Mouse (Mus musculus) limb, embryonic 14.5 days (tissue): Measurements from ENCODE around the gene Gm10842. TPM values are rescaled to one million over a fixed set of nuclear protein-coding genes. Genes with fewer than 3 reads are reported as not detected.

Source experiments
- ATAC-seq: fragments of 200-750 bp; cut with Nextera tagmentation; 2 replicates; pipeline ENCODE4 v1.8.0; 2017; ENCODE audit warnings: low read depth, moderate number of reproducible peaks, moderate TSS enrichment; ENCODE audit not compliant: low FRiP score
- DNase-seq: peaks from one replicate; pipeline ENCODE4 v3.0.0-alpha.2; 2015; ENCODE audit warnings: low spot score
- H3K27ac ChIP-seq: fragments of 300-500 bp; sonication (generic); replicated peaks from 2 replicates; pipeline ENCODE4 v1.5.1; 2014; ENCODE audit warnings: low read depth, mild to moderate bottlenecking, low read length, moderate library complexity, mixed read lengths
- H3K27me3 ChIP-seq: fragments of 300-500 bp; sonication (generic); 2 replicates; pipeline ENCODE4 v1.6.1; 2014; ENCODE audit warnings: low read length, mixed read lengths; ENCODE audit not compliant: control insufficient read depth, insufficient read depth
- H3K36me3 ChIP-seq: fragments of 300-500 bp; sonication (generic); 2 replicates; pipeline ENCODE4 v1.6.1; 2014; ENCODE audit warnings: mild to moderate bottlenecking, low read length, moderate library complexity, mixed read lengths; ENCODE audit not compliant: control insufficient read depth, insufficient read depth
- H3K4me1 ChIP-seq: fragments of 300-500 bp; sonication (generic); 2 replicates; pipeline ENCODE4 v1.6.1; 2014; ENCODE audit warnings: antibody characterized with exemption, low read length, mixed read lengths; ENCODE audit not compliant: control insufficient read depth, insufficient read depth
- H3K4me2 ChIP-seq: fragments of 300-500 bp; sonication (generic); replicated peaks from 2 replicates; pipeline ENCODE4 v1.6.1; 2014; ENCODE audit warnings: low read depth, mild to moderate bottlenecking, low read length, moderate library complexity; ENCODE audit not compliant: severe bottlenecking
- H3K4me3 ChIP-seq: fragments of 300-500 bp; sonication (generic); replicated peaks from 2 replicates; pipeline ENCODE4 v1.5.1; 2014; ENCODE audit warnings: low read length
- H3K9ac ChIP-seq: fragments of 300-500 bp; sonication (generic); 2 replicates; pipeline ENCODE4 v1.6.1; 2014; ENCODE audit warnings: mild to moderate bottlenecking, low read depth, low read length, moderate library complexity; ENCODE audit not compliant: severe bottlenecking
- H3K9me3 ChIP-seq: fragments of 300-500 bp; sonication (generic); 2 replicates; pipeline ENCODE4 v1.6.1; 2016; ENCODE audit warnings: low read length; ENCODE audit not compliant: control insufficient read depth
- POLR2A ChIP-seq: fragments of 200-500 bp; IDR thresholded peaks from 2 replicates; pipeline ENCODE4 v1.8.0; 2012; ENCODE audit warnings: inconsistent platforms, mild to moderate bottlenecking, moderate library complexity, borderline replicate concordance; ENCODE audit not compliant: insufficient read depth, insufficient read length; ENCODE audit errors: extremely low read depth
- WGBS: fragments of 180-500 bp; shearing (Covaris S2); extraction: QIAGEN DNeasy Blood & Tissue Kit; methylation state at CpG from one replicate; pipeline ENCODE4 v1.1.7; 2014; 5-methylcytosine and 5-hydroxymethylcytosine counted together
- polyA plus RNA-seq, 2 experiments: library from polyadenylated mRNA; depleted of rRNA in 1 of 2; stranded (reverse) in 1 of 2; unstranded in 1 of 2; fragments of >200 nt; fragmentation: Nextera tagmentation in 1 of 2; extraction: Ambion mirVana in 1 of 2; gene quantifications; 2 replicates each; pipeline versions ENCODE4 v1.2.1 to v1.2.3; 2012 to 2014

Gm10842 gene
- polyA plus RNA-seq, 2 experiments: not detected

DNA sequence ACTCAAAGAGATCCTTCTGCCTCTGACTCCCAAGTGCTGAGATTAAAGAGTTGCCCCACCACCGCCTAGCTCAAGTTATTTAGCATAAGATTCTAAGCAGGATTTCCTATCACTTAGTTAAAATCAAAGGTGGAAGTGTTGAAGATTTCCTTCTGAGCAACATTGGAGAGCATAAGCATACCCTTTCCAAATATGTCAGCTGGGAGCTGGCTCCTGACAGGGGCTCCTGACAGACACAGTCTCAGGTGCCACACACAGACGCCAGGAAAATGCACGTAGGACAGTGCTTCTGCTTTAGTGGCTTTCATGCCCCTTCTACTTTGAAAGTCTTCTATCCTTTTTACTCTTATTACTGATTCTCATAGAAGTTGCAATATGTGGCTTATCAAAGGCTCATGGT, 45.5 kb downstream of the Gm10842 start:
- no peak for TF ChIP-seq POLR2A
- ATAC-seq (no peak), DNase-seq (no peak)
- no peak overlapping the region for H3K4me2 ChIP-seq
- no peaks in the 10 kb centered on the region for H3K27me3 ChIP-seq
- H3K4me1 ChIP-seq: no peaks in the 10 kb centered on the region
- no peak overlapping the region for H3K27ac ChIP-seq
- no peak overlapping the region for H3K9ac ChIP-seq
- 96% methylated on average over 3 of the region's 3 CpGs for WGBS
- H3K9me3 ChIP-seq: no peaks in the 10 kb centered on the region
- peaks cover 29% of the 10 kb centered on the region for H3K36me3 ChIP-seq
- H3K4me3 ChIP-seq: no peak overlapping the region

Other genes with a start within 250 kb of the Gm10842 start
- gene Efcab3, start 83.3 kb upstream of the Gm10842 start, polyA plus RNA-seq (2012; rRNA removed): 0.16 TPM in 1 of 2 replicates, not detected in the other
- 0.15 TPM in 1 of 2 replicates, not detected in the other for gene Efcab3, start 83.3 kb upstream of the Gm10842 start, polyA plus RNA-seq (2014; fragmentation: Nextera tagmentation; extraction: Ambion mirVana)
- gene Mettl2, start 20.5 kb upstream of the Gm10842 start, polyA plus RNA-seq (2012; rRNA removed): 41.4 and 46.7 TPM in 2 replicates
- 31.9 and 41.4 TPM in 2 replicates for gene Mettl2, start 20.5 kb upstream of the Gm10842 start, polyA plus RNA-seq (2014; fragmentation: Nextera tagmentation; extraction: Ambion mirVana)
- gene Tlk2, start 31.9 kb downstream of the Gm10842 start, polyA plus RNA-seq (2012; rRNA removed): 41.0 and 49.9 TPM in 2 replicates
- gene Tlk2, start 31.9 kb downstream of the Gm10842 start, polyA plus RNA-seq (2014; fragmentation: Nextera tagmentation; extraction: Ambion mirVana): 27.8 and 29.6 TPM in 2 replicates
- 98.5 and 125 TPM in 2 replicates for gene Mrc2, start 145.8 kb downstream of the Gm10842 start, polyA plus RNA-seq (2012; rRNA removed)
- 26.4 and 27.5 TPM in 2 replicates for gene Mrc2, start 145.8 kb downstream of the Gm10842 start, polyA plus RNA-seq (2014; fragmentation: Nextera tagmentation; extraction: Ambion mirVana)